Mouse (Mus musculus) MEL (cell line): Measurements from ENCODE around the gene Thbs3. TPM values are rescaled to one million over a fixed set of nuclear protein-coding genes. Genes with fewer than 3 reads are reported as not detected.

Source experiments
- DNase-seq: peaks from one replicate; pipeline ENCODE4 v3.0.0; 2011; ENCODE audit warnings: low read depth, low spot score
- H3K27ac ChIP-seq: 2 replicates; pipeline ENCODE4 v1.5.1; 2012; ENCODE audit warnings: low read depth, mild to moderate bottlenecking, control low read depth, low read length, moderate library complexity; ENCODE audit not compliant: control insufficient read depth
- H3K27me3 ChIP-seq, 2 experiments: fragments of 150-350 bp in 1 of 2; sonication (generic) in 1 of 2; 2 replicates each; pipeline ENCODE4 v1.6.1; 2012; ENCODE audit warnings: low read length in 2 of 2, mild to moderate bottlenecking in 2 of 2, improper control_type of control experiment in 1 of 2, moderate library complexity in 1 of 2; ENCODE audit not compliant: insufficient read depth in 2 of 2, control insufficient read depth in 1 of 2
- H3K36me3 ChIP-seq, 2 experiments: 2 replicates each; pipeline ENCODE4 v1.6.1; 2012 to 2014; ENCODE audit warnings: low read length in 2 of 2, improper control_type of control experiment in 1 of 2, inconsistent platforms in 1 of 2, mild to moderate bottlenecking in 1 of 2; ENCODE audit not compliant: insufficient read depth in 2 of 2, control insufficient read depth in 1 of 2
- H3K4me1 ChIP-seq, 2 experiments: fragments of 150-350 bp in 1 of 2; sonication (generic) in 1 of 2; 2 replicates each; pipeline ENCODE4 v1.6.1; 2012; ENCODE audit warnings: low read length in 2 of 2, improper control_type of control experiment in 1 of 2, mild to moderate bottlenecking in 1 of 2; ENCODE audit not compliant: insufficient read depth in 2 of 2, control insufficient read depth in 1 of 2
- H3K4me3 ChIP-seq, 2 experiments: fragments of 150-350 bp in 1 of 2; sonication (generic) in 1 of 2; 2 replicates each; pipeline ENCODE4 v1.5.1; 2012; ENCODE audit warnings: low read depth in 2 of 2, low read length in 2 of 2, mild to moderate bottlenecking in 2 of 2, moderate library complexity in 2 of 2, control low read depth in 1 of 2, improper control_type of control experiment in 1 of 2; ENCODE audit not compliant: control insufficient read depth in 1 of 2, insufficient read depth in 1 of 2
- H3K79me2 ChIP-seq: 2 replicates; pipeline ENCODE4 v1.6.1; 2012; ENCODE audit warnings: mild to moderate bottlenecking, low read length, moderate library complexity; ENCODE audit not compliant: control insufficient read depth, poor library complexity, insufficient read depth
- H3K9ac ChIP-seq: 2 replicates; pipeline ENCODE4 v1.6.1; 2012; ENCODE audit warnings: low read depth, mild to moderate bottlenecking, control low read depth, low read length, moderate library complexity; ENCODE audit not compliant: control insufficient read depth, poor library complexity, severe bottlenecking
- H3K9me3 ChIP-seq: fragments of 150-350 bp; sonication (generic); replicated peaks from 2 replicates; pipeline ENCODE4 v1.6.1; 2012; ENCODE audit warnings: mild to moderate bottlenecking, low read length, improper control_type of control experiment, moderate library complexity; ENCODE audit not compliant: insufficient read depth
- BHLHE40 ChIP-seq: IDR thresholded peaks from 2 replicates; pipeline ENCODE4 v1.6.1; 2012; ENCODE audit warnings: low read depth, mild to moderate bottlenecking, inconsistent platforms, low read length, improper control_type of control experiment, borderline replicate concordance
- CHD1 ChIP-seq: IDR thresholded peaks from 2 replicates; pipeline ENCODE4 v1.6.1; 2012; ENCODE audit warnings: low read depth, mild to moderate bottlenecking, inconsistent platforms, low read length, improper control_type of control experiment
- CHD2 ChIP-seq: IDR thresholded peaks from 2 replicates; pipeline ENCODE4 v1.6.1; 2011; ENCODE audit warnings: low read length, improper control_type of control experiment
- CTCF ChIP-seq, 3 experiments: IDR thresholded peaks in 2 of 3; conservative IDR thresholded peaks in 1 of 3; 2 replicates each; pipeline ENCODE4 v1.5.1; 2011 to 2012; ENCODE audit warnings: low read length in 3 of 3, low read depth in 2 of 3, mild to moderate bottlenecking in 2 of 3, improper control_type of control experiment in 1 of 3, inconsistent platforms in 1 of 3, mixed read lengths in 1 of 3, moderate library complexity in 1 of 3; ENCODE audit not compliant: control insufficient read depth in 1 of 3, insufficient read depth in 1 of 3, poor library complexity in 1 of 3, severe bottlenecking in 1 of 3
- E2F4 ChIP-seq: IDR thresholded peaks from 2 replicates; pipeline ENCODE4 v1.6.1; 2011; ENCODE audit warnings: low read depth, low read length, improper control_type of control experiment, borderline replicate concordance
- ELF1 ChIP-seq: IDR thresholded peaks from 2 replicates; pipeline ENCODE4 v1.6.1; 2014; ENCODE audit warnings: low read depth, mild to moderate bottlenecking, inconsistent platforms, low read length, improper control_type of control experiment, moderate library complexity
- GABPA ChIP-seq: IDR thresholded peaks from 2 replicates; pipeline ENCODE4 v1.6.1; 2012; ENCODE audit warnings: low read depth, mild to moderate bottlenecking, inconsistent platforms, low read length, improper control_type of control experiment, moderate library complexity
- GATA1 ChIP-seq: IDR thresholded peaks from 2 replicates; pipeline ENCODE4 v1.6.1; 2011; ENCODE audit warnings: low read depth, low read length, improper control_type of control experiment
- KAT2A ChIP-seq: conservative IDR thresholded peaks from 2 replicates; pipeline ENCODE4 v1.6.1; 2012; ENCODE audit warnings: low read depth, low read length, improper control_type of control experiment, inconsistent platforms
- MAX ChIP-seq: IDR thresholded peaks from 2 replicates; pipeline ENCODE4 v1.6.1; 2011; ENCODE audit warnings: low read length, improper control_type of control experiment
- MEF2A ChIP-seq: IDR thresholded peaks from 2 replicates; pipeline ENCODE4 v1.6.1; 2014; ENCODE audit warnings: low read depth, mild to moderate bottlenecking, inconsistent platforms, low read length, improper control_type of control experiment; ENCODE audit not compliant: poor library complexity, insufficient replicate concordance, severe bottlenecking; ENCODE audit errors: extremely low read depth
- MXI1 ChIP-seq: IDR thresholded peaks from 2 replicates; pipeline ENCODE4 v1.6.1; 2011; ENCODE audit warnings: mild to moderate bottlenecking, low read depth, low read length, improper control_type of control experiment
- MYB ChIP-seq: IDR thresholded peaks from 2 replicates; pipeline ENCODE4 v1.6.1; 2011; ENCODE audit warnings: mild to moderate bottlenecking, low read depth, low read length, improper control_type of control experiment
- MYC ChIP-seq: IDR thresholded peaks from 2 replicates; pipeline ENCODE4 v1.6.1; 2011; ENCODE audit warnings: low read depth, mild to moderate bottlenecking, low read length, improper control_type of control experiment, moderate library complexity
- NRF1 ChIP-seq: IDR thresholded peaks from 2 replicates; pipeline ENCODE4 v1.6.1; 2014; ENCODE audit warnings: low read depth, mild to moderate bottlenecking, inconsistent platforms, low read length, improper control_type of control experiment, moderate library complexity; ENCODE audit not compliant: poor library complexity, insufficient read depth, severe bottlenecking
- POLR2A ChIP-seq, 2 experiments: IDR thresholded peaks; 2 replicates each; pipeline ENCODE4 v1.6.1; 2011 to 2012; ENCODE audit warnings: low read length in 2 of 2, mild to moderate bottlenecking in 2 of 2, control low read depth in 1 of 2, improper control_type of control experiment in 1 of 2, low read depth in 1 of 2, moderate library complexity in 1 of 2; ENCODE audit not compliant: control insufficient read depth in 1 of 2, insufficient read depth in 1 of 2, poor library complexity in 1 of 2
- POLR2AphosphoS2 ChIP-seq: IDR thresholded peaks from 2 replicates; pipeline ENCODE4 v1.6.1; 2011; ENCODE audit warnings: low read length, improper control_type of control experiment
- POLR2AphosphoS5 ChIP-seq: IDR thresholded peaks from 2 replicates; pipeline ENCODE4 v1.6.1; 2012; ENCODE audit warnings: low read depth, borderline replicate concordance, mild to moderate bottlenecking, inconsistent platforms, low read length, moderate library complexity, mixed read lengths
- RCOR1 ChIP-seq: IDR thresholded peaks from 2 replicates; pipeline ENCODE4 v1.6.1; 2012; ENCODE audit warnings: low read depth, mild to moderate bottlenecking, inconsistent platforms, low read length, improper control_type of control experiment
- SIN3A ChIP-seq: IDR thresholded peaks from 2 replicates; pipeline ENCODE4 v1.6.1; 2012; ENCODE audit warnings: low read length, improper control_type of control experiment, inconsistent platforms
- SMC3 ChIP-seq: IDR thresholded peaks from 2 replicates; pipeline ENCODE4 v1.6.1; 2011; ENCODE audit warnings: low read depth, low read length, improper control_type of control experiment
- TAL1 ChIP-seq: IDR thresholded peaks from 2 replicates; pipeline ENCODE4 v1.6.1; 2012; ENCODE audit warnings: mild to moderate bottlenecking, inconsistent platforms, low read length, moderate library complexity, mixed read lengths
- USF2 ChIP-seq, 2 experiments: IDR thresholded peaks; 2 replicates each; pipeline ENCODE4 v1.6.1; 2011 to 2012; ENCODE audit warnings: improper control_type of control experiment in 2 of 2, low read length in 2 of 2, borderline replicate concordance in 1 of 2, inconsistent platforms in 1 of 2, low read depth in 1 of 2, mild to moderate bottlenecking in 1 of 2; ENCODE audit not compliant: insufficient read depth in 1 of 2
- ZC3H11A ChIP-seq: IDR thresholded peaks from 2 replicates; pipeline ENCODE4 v1.6.1; 2012; ENCODE audit warnings: low read depth, mild to moderate bottlenecking, inconsistent platforms, low read length, improper control_type of control experiment
- ZMIZ1 ChIP-seq: IDR thresholded peaks from 2 replicates; pipeline ENCODE4 v1.6.1; 2012; ENCODE audit warnings: low read depth, mild to moderate bottlenecking, inconsistent platforms, low read length, improper control_type of control experiment, moderate library complexity
- ZNF384 ChIP-seq: IDR thresholded peaks from 2 replicates; pipeline ENCODE4 v1.6.1; 2012; ENCODE audit warnings: low read depth, mild to moderate bottlenecking, inconsistent platforms, low read length, improper control_type of control experiment
- polyA plus RNA-seq, 2 experiments: library from polyadenylated mRNA; stranded (reverse) in 1 of 2; unstranded in 1 of 2; fragments of >175 nt in 1 of 2; fragments of >200 nt in 1 of 2; gene quantifications; 2 replicates each; pipeline versions ENCODE4 v1.2.1 to v1.2.4; 2012; ENCODE audit warnings: low replicate concordance in 2 of 2, low read depth in 1 of 2; ENCODE audit not compliant: insufficient read length in 2 of 2, insufficient read depth in 1 of 2, missing spikeins in 1 of 2
- total RNA-seq: library from RNA; depleted of rRNA; stranded (reverse); fragments of 300-350 nt; gene quantifications from 2 replicates; pipeline ENCODE4 v1.2.3, GENCODE M21; 2012

Thbs3 gene
- total and polyA plus RNA-seq, 3 experiments, result 1.8 to 4.9 TPM; not detected in 1

GRCm38 (mm10) chr3:89183058-89183958 lies 31.7 kb upstream of the Thbs3 start, which contains the start of gene Fam189b (continued):
- TF ChIP-seq GABPA (no peak), POLR2A (IDR thresholded peaks at IDR 0.05; ENCODE audit: control insufficient read depth in 1 of 2, insufficient read depth in 1 of 2, low read depth in 1 of 2, low read length in 2 of 2, poor library complexity in 1 of 2) (peak; percentile 45 to 78; a peak in 2 of 4 replicates), MAX (peak; percentile 58; the same call in 1 of the 2 replicates), RCOR1 (no peak), ZNF384 (no peak), ELF1 (no peak; the same call in 1 of the 2 replicates), CTCF (IDR thresholded peaks at IDR 0.05 in 2 of 3, conservative IDR thresholded peaks at IDR 0.05 in 1 of 3; ENCODE audit: control insufficient read depth in 1 of 3, insufficient read depth in 1 of 3, low read depth in 2 of 3, low read length in 3 of 3, poor library complexity in 1 of 3, severe bottlenecking in 1 of 3) (no peak), MYB (no peak; the same call in 1 of the 2 replicates), MEF2A (no peak), MYC (peak; percentile 48), CHD2 (peak; percentile 84), CHD1 (peak; percentile 76; the same call in 1 of the 2 replicates)

GRCm38 (mm10) chr3:89183959-89184315 lies 31.0 kb upstream of the Thbs3 start:
- DNase-seq, result no peak
- Histone ChIP-seq H3K9ac (peak overlapping the region; percentile 63), H3K4me1 (peaks cover 23 to 70% of the 10 kb centered on the region in 2 experiments), H3K27me3 (no peaks in the 10 kb centered on the region), H3K79me2 (peaks cover 7% of the 10 kb centered on the region)
- TF ChIP-seq GABPA (no peak), SIN3A (no peak), MEF2A (no peak), MXI1 (no peak), SMC3 (no peak), ZNF384 (no peak), ZC3H11A (no peak), NRF1 (no peak), POLR2AphosphoS5 (no peak), BHLHE40 (no peak), POLR2A (IDR thresholded peaks at IDR 0.05; ENCODE audit: control insufficient read depth in 1 of 2, insufficient read depth in 1 of 2, low read depth in 1 of 2, low read length in 2 of 2, poor library complexity in 1 of 2) (no peak), TAL1 (no peak), USF2 (IDR thresholded peaks at IDR 0.05; ENCODE audit: borderline replicate concordance in 1 of 2, insufficient read depth in 1 of 2, low read depth in 1 of 2, low read length in 2 of 2) (no peak), POLR2AphosphoS2 (no peak), GATA1 (no peak), MYC (no peak), ZMIZ1 (no peak), KAT2A (no peak), E2F4 (no peak)
- TF ChIP-seq, all 39 proteins: peak for 0
- Histone ChIP-seq H3K9me3 (no peaks in the 10 kb centered on the region), H3K36me3 (peaks cover 7 to 61% of the 10 kb centered on the region in 2 experiments), H3K27ac (peak overlapping the region; percentile 92; the same call in 1 of the 2 replicates), H3K4me3 (no peak overlapping the region)
